Mouse (Mus musculus) heart, adult 2 months (tissue): Measurements from ENCODE around the gene Gm20388.

ENCODE experiments used
- CTCF ChIP-seq: fragments of 200-600 bp; IDR thresholded peaks from 2 replicates; pipeline ENCODE4 v1.8.1; 2022; ENCODE audit warnings: antibody characterized with exemption, mild to moderate bottlenecking, moderate library complexity
- EP300 ChIP-seq: fragments of 200-500 bp; IDR thresholded peaks from 2 replicates; pipeline ENCODE4 v1.6.1; 2011; ENCODE audit warnings: low read depth, low read length, control low read depth; ENCODE audit not compliant: insufficient read depth
- POLR2A ChIP-seq: fragments of 200-500 bp; IDR thresholded peaks from 2 replicates; pipeline ENCODE4 v1.6.1; 2011; ENCODE audit warnings: mild to moderate bottlenecking, low read depth, low read length, control low read depth; ENCODE audit not compliant: insufficient read depth

DNA sequence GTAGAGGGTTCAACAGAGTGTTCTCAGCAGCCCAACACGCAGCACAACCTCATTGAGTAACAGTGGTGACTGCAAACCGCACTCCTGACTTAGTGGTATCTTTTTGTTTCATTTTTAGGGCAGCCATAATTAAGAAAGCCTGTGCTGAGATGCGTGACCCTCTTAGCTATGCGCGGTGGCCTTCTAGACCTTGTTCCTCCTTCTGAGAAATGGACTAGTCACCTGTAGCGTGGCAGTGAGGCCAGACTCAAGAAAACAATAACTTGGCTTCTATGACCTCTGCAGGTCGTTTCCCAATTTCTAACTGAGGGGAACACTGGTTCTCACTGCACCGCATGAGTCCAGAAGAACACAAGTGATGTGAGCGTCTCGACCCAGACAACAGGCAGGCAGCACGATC, 2993.9 kb downstream of the Gm20388 start:
- TF ChIP-seq POLR2A (no peak), CTCF (no peak), EP300 (no peak)
